Mouse (Mus musculus): ENCODE results near the gene Icam4. TPM values are rescaled to one million over a fixed set of nuclear protein-coding genes. Genes with fewer than 3 reads are reported as not detected.
"Not testable (repeated sequence)": the region's sequence is repeated elsewhere in the genome, so short reads cannot be mapped to it uniquely, and the experiment has no call there.

Icam4 gene
- polyA plus RNA-seq, 1 experiment, result 0.43 TPM

GRCm38 (mm10) chr9:20990861-20991260 is 38.3 kb upstream of the Icam4 start:
- no peaks in the 10 kb centered on the region for H3K79me2 ChIP-seq (ENCODE audit: control insufficient read depth, insufficient read depth)
- no peaks in the 10 kb centered on the region for H3K79me3 ChIP-seq (ENCODE audit: low read depth)
- no peak overlapping the region for H3K4me3 ChIP-seq (ENCODE audit: insufficient read depth, poor library complexity, severe bottlenecking)
- no peaks in the 10 kb centered on the region for H3K27me3 ChIP-seq (ENCODE audit: control insufficient read depth, insufficient read depth, insufficient read length)
- H3ac ChIP-seq (ENCODE audit: control insufficient read depth, insufficient read length, low read depth), result no peak overlapping the region
- no peaks in the 10 kb centered on the region for H3K36me3 ChIP-seq (ENCODE audit: control insufficient read depth, insufficient read depth)
- TF ChIP-seq USF1 (IDR thresholded peaks at IDR 0.05; ENCODE audit: low read depth), result no peak
- TF ChIP-seq MYOG (IDR thresholded peaks at IDR 0.05; ENCODE audit: control insufficient read depth, extremely low read depth, insufficient read length), result no peak
- TF ChIP-seq CEBPB (IDR thresholded peaks at IDR 0.05; ENCODE audit: low read depth), result no peak
- TF ChIP-seq MAX (IDR thresholded peaks at IDR 0.05), result no peak
- TF ChIP-seq MYOD1 (IDR thresholded peaks at IDR 0.05; ENCODE audit: control insufficient read depth, insufficient read length, low read depth), result no peak
- TF ChIP-seq CTCF (IDR thresholded peaks at IDR 0.05; ENCODE audit: control insufficient read depth, insufficient read depth, insufficient read length), result no peak
- no peak for TF ChIP-seq FOSL1 (IDR thresholded peaks at IDR 0.05; ENCODE audit: insufficient read depth, low read length, poor library complexity, severe bottlenecking)

GRCm38 (mm10) chr9:20991587-20991986 is 37.6 kb upstream of the Icam4 start:
- Histone ChIP-seq H3K79me3 (ENCODE audit: low read depth) (no peaks in the 10 kb centered on the region), H3K79me2 (ENCODE audit: control insufficient read depth, insufficient read depth) (no peaks in the 10 kb centered on the region), H3K36me3 (ENCODE audit: control insufficient read depth, insufficient read depth) (no peaks in the 10 kb centered on the region), H3ac (ENCODE audit: control insufficient read depth, insufficient read length, low read depth) (no peak overlapping the region), H3K4me3 (ENCODE audit: insufficient read depth, poor library complexity, severe bottlenecking) (no peak overlapping the region), H3K27me3 (ENCODE audit: control insufficient read depth, insufficient read depth, insufficient read length) (no peaks in the 10 kb centered on the region)
- TF ChIP-seq USF1 (IDR thresholded peaks at IDR 0.05; ENCODE audit: low read depth) (no peak), CTCF (IDR thresholded peaks at IDR 0.05; ENCODE audit: control insufficient read depth, insufficient read depth, insufficient read length) (no peak)

- no peak for TF ChIP-seq USF1 (IDR thresholded peaks at IDR 0.05; ENCODE audit: low read depth)
- no peak for TF ChIP-seq FOSL1 (IDR thresholded peaks at IDR 0.05; ENCODE audit: insufficient read depth, low read length, poor library complexity, severe bottlenecking)
- Histone ChIP-seq H3K27me3 (ENCODE audit: control insufficient read depth, insufficient read depth, insufficient read length) (no peaks in the 10 kb centered on the region), H3K79me2 (ENCODE audit: control insufficient read depth, insufficient read depth) (no peaks in the 10 kb centered on the region), H3K79me3 (ENCODE audit: low read depth) (no peaks in the 10 kb centered on the region), H3K36me3 (ENCODE audit: control insufficient read depth, insufficient read depth) (no peaks in the 10 kb centered on the region), H3K4me3 (ENCODE audit: insufficient read depth, poor library complexity, severe bottlenecking) (no peak overlapping the region), H3ac (ENCODE audit: control insufficient read depth, insufficient read length, low read depth) (no peak overlapping the region)
Measured at GRCm38 (mm10) chr9:20993165-20993898, 35.8 kb upstream of the Icam4 start.

GRCm38 (mm10) chr9:20995069-20995468 is 34.1 kb upstream of the Icam4 start:
- no peaks in the 10 kb centered on the region for H3K79me3 ChIP-seq (ENCODE audit: low read depth)
- no peak overlapping the region for H3K4me3 ChIP-seq (ENCODE audit: insufficient read depth, poor library complexity, severe bottlenecking)
- no peak overlapping the region for H3ac ChIP-seq (ENCODE audit: control insufficient read depth, insufficient read length, low read depth)
- no peaks in the 10 kb centered on the region for H3K79me2 ChIP-seq (ENCODE audit: control insufficient read depth, insufficient read depth)
- H3K27me3 ChIP-seq (ENCODE audit: control insufficient read depth, insufficient read depth, insufficient read length), result no peaks in the 10 kb centered on the region
- H3K36me3 ChIP-seq (ENCODE audit: control insufficient read depth, insufficient read depth), result no peaks in the 10 kb centered on the region
- TF ChIP-seq MYOG (IDR thresholded peaks at IDR 0.05; ENCODE audit: control insufficient read depth, extremely low read depth, insufficient read length) (no peak), FOSL1 (IDR thresholded peaks at IDR 0.05; ENCODE audit: insufficient read depth, low read length, poor library complexity, severe bottlenecking) (no peak), CEBPB (IDR thresholded peaks at IDR 0.05; ENCODE audit: low read depth) (no peak), MAX (IDR thresholded peaks at IDR 0.05) (no peak), USF1 (IDR thresholded peaks at IDR 0.05; ENCODE audit: low read depth) (no peak), MYOD1 (IDR thresholded peaks at IDR 0.05; ENCODE audit: control insufficient read depth, insufficient read length, low read depth) (no peak), CTCF (IDR thresholded peaks at IDR 0.05; ENCODE audit: control insufficient read depth, insufficient read depth, insufficient read length) (no peak)

- Histone ChIP-seq H3K4me3 (ENCODE audit: insufficient read depth, poor library complexity, severe bottlenecking) (no peak overlapping the region), H3K79me3 (ENCODE audit: low read depth) (no peaks in the 10 kb centered on the region), H3K36me3 (ENCODE audit: control insufficient read depth, insufficient read depth) (no peaks in the 10 kb centered on the region), H3ac (ENCODE audit: control insufficient read depth, insufficient read length, low read depth) (no peak overlapping the region), H3K79me2 (ENCODE audit: control insufficient read depth, insufficient read depth) (no peaks in the 10 kb centered on the region), H3K27me3 (ENCODE audit: control insufficient read depth, insufficient read depth, insufficient read length) (no peaks in the 10 kb centered on the region)
- TF ChIP-seq MAX (IDR thresholded peaks at IDR 0.05) (no peak), CEBPB (IDR thresholded peaks at IDR 0.05; ENCODE audit: low read depth) (no peak), FOSL1 (IDR thresholded peaks at IDR 0.05; ENCODE audit: insufficient read depth, low read length, poor library complexity, severe bottlenecking) (no peak), CTCF (IDR thresholded peaks at IDR 0.05; ENCODE audit: control insufficient read depth, insufficient read depth, insufficient read length) (no peak), MYOG (IDR thresholded peaks at IDR 0.05; ENCODE audit: control insufficient read depth, extremely low read depth, insufficient read length) (no peak), USF1 (IDR thresholded peaks at IDR 0.05; ENCODE audit: low read depth) (no peak), MYOD1 (IDR thresholded peaks at IDR 0.05; ENCODE audit: control insufficient read depth, insufficient read length, low read depth) (no peak)
Measured at GRCm38 (mm10) chr9:20997065-20997464, 32.1 kb upstream of the Icam4 start.

- not testable (repeated sequence) for H3K36me3 ChIP-seq (ENCODE audit: control insufficient read depth, insufficient read depth); H3K79me3 ChIP-seq (ENCODE audit: low read depth); H3K4me3 ChIP-seq (ENCODE audit: insufficient read depth, poor library complexity, severe bottlenecking); H3K27me3 ChIP-seq (ENCODE audit: control insufficient read depth, insufficient read depth, insufficient read length); H3K79me2 ChIP-seq (ENCODE audit: control insufficient read depth, insufficient read depth); H3ac ChIP-seq (ENCODE audit: control insufficient read depth, insufficient read length, low read depth)
Measured at GRCm38 (mm10) chr9:20998337-20998736, 30.8 kb upstream of the Icam4 start.
